Mouse (Mus musculus): ENCODE measurements around the gene Klhdc7a. TPM values are rescaled to one million over a fixed set of nuclear protein-coding genes. Genes with fewer than 3 reads are reported as not detected.

Klhdc7a gene
- polyA plus RNA-seq, 1 experiment = 0.02 TPM

GRCm38 (mm10) chr4:139926161-139926561 lies 41.7 kb downstream of the Klhdc7a start:
- Histone ChIP-seq H3K79me3 (ENCODE audit: low read depth) (no peaks in the 10 kb centered on the region), H3K4me3 (ENCODE audit: insufficient read depth, poor library complexity, severe bottlenecking) (no peak overlapping the region), H3K36me3 (ENCODE audit: control insufficient read depth, insufficient read depth) (no peaks in the 10 kb centered on the region), H3K27me3 (ENCODE audit: control insufficient read depth, insufficient read depth, insufficient read length) (peaks cover 16% of the 10 kb centered on the region), H3ac (ENCODE audit: control insufficient read depth, insufficient read length, low read depth) (no peak overlapping the region), H3K79me2 (ENCODE audit: control insufficient read depth, insufficient read depth) (no peaks in the 10 kb centered on the region)
- TF ChIP-seq MYOG (IDR thresholded peaks at IDR 0.05; ENCODE audit: control insufficient read depth, extremely low read depth, insufficient read length) (no peak), FOSL1 (IDR thresholded peaks at IDR 0.05; ENCODE audit: insufficient read depth, low read length, poor library complexity, severe bottlenecking) (no peak), MAX (IDR thresholded peaks at IDR 0.05) (no peak), MYOD1 (IDR thresholded peaks at IDR 0.05; ENCODE audit: control insufficient read depth, insufficient read length, low read depth) (no peak), CTCF (IDR thresholded peaks at IDR 0.05; ENCODE audit: control insufficient read depth, insufficient read depth, insufficient read length) (no peak), USF1 (IDR thresholded peaks at IDR 0.05; ENCODE audit: low read depth) (no peak), CEBPB (IDR thresholded peaks at IDR 0.05; ENCODE audit: low read depth) (no peak)

DNA sequence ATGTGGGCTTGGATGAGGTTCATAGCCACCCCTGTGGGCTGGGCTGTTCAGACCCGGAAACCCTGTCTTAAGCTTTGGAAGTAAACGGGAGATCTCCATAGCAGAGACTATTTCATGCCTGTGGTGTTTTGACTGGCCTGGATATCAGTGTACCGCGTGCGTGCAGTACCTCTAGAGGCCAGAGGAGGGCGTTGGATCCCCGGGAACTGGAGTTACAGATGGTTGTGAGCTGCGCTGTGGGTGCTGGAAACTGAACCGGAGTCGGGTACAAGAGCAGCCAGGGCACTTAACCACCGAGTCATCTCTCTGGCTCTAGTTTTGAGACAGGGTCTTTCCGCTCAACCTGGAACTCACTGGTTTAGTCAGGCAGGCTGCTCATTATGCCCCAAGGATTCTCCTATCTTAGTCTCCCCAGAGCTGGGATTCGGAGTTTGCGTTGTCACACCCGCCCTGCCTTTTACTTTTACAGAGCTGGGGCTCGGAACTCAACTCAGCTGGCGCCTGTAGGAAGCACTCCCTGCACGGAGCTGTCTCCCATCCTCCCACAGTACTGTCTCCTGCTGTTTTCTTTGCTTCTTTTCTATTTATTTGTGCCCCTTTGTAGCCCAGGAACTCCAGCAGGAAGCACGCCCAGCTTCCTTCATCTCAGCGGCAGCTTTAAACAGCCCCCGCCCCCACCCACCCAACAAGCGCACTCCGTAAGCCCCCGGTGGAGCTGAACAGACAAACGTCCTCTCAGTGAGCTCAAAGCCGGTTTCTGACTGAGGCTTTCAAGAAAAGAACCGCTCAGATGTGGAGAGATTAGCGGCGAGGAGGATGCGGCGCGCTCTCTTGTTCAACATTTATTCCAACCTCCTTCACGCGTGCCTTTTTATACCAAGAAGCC lies 42.3 kb downstream of the Klhdc7a start:
- TF ChIP-seq CEBPB (IDR thresholded peaks at IDR 0.05; ENCODE audit: low read depth) = no peak
- no peak for TF ChIP-seq MYOD1 (IDR thresholded peaks at IDR 0.05; ENCODE audit: control insufficient read depth, insufficient read length, low read depth)
- no peak for TF ChIP-seq MAX (IDR thresholded peaks at IDR 0.05)
- no peak for TF ChIP-seq MYOG (IDR thresholded peaks at IDR 0.05; ENCODE audit: control insufficient read depth, extremely low read depth, insufficient read length)
- TF ChIP-seq USF1 (IDR thresholded peaks at IDR 0.05; ENCODE audit: low read depth) = no peak
- no peak for TF ChIP-seq FOSL1 (IDR thresholded peaks at IDR 0.05; ENCODE audit: insufficient read depth, low read length, poor library complexity, severe bottlenecking)
- TF ChIP-seq CTCF (IDR thresholded peaks at IDR 0.05; ENCODE audit: control insufficient read depth, insufficient read depth, insufficient read length) = no peak
- H3K79me3 ChIP-seq (ENCODE audit: low read depth) = no peaks in the 10 kb centered on the region
- no peaks in the 10 kb centered on the region for H3K79me2 ChIP-seq (ENCODE audit: control insufficient read depth, insufficient read depth)
- no peaks in the 10 kb centered on the region for H3K36me3 ChIP-seq (ENCODE audit: control insufficient read depth, insufficient read depth)
- no peak overlapping the region for H3K4me3 ChIP-seq (ENCODE audit: insufficient read depth, poor library complexity, severe bottlenecking)
- H3K27me3 ChIP-seq (ENCODE audit: control insufficient read depth, insufficient read depth, insufficient read length) = peaks cover 16% of the 10 kb centered on the region
- no peak overlapping the region for H3ac ChIP-seq (ENCODE audit: control insufficient read depth, insufficient read length, low read depth)

DNA sequence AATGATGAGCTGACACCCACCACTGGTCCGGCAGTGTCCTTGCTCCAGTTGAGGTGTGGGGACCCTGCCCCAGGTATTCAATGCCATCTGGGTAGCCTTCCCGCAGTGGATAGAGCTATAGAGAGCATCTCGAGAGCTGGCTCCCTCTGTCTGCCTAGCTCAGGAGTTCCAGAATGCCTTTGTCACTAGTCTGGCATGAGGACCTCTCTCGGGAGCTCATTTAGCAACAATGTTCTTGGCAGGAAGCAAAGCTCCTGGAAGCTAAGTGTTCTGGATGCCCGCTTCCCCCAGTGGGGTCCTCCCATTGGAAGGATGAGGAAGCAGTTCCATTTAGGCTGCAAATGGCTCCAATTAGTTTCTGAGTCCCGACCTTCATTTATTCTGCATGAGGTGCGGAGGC lies 51.1 kb downstream of the Klhdc7a start:
- Histone ChIP-seq H3K79me3 (ENCODE audit: low read depth) (no peaks in the 10 kb centered on the region), H3ac (ENCODE audit: control insufficient read depth, insufficient read length, low read depth) (no peak overlapping the region), H3K4me3 (ENCODE audit: insufficient read depth, poor library complexity, severe bottlenecking) (no peak overlapping the region)

More for the DNA sequence above, 51.1 kb downstream of the Klhdc7a start:
- Histone ChIP-seq H3K36me3 (ENCODE audit: control insufficient read depth, insufficient read depth) (no peaks in the 10 kb centered on the region), H3K27me3 (ENCODE audit: control insufficient read depth, insufficient read depth, insufficient read length) (peaks cover 19% of the 10 kb centered on the region), H3K79me2 (ENCODE audit: control insufficient read depth, insufficient read depth) (no peaks in the 10 kb centered on the region)
- TF ChIP-seq CTCF (IDR thresholded peaks at IDR 0.05; ENCODE audit: control insufficient read depth, insufficient read depth, insufficient read length) (no peak), USF1 (IDR thresholded peaks at IDR 0.05; ENCODE audit: low read depth) (no peak), MYOD1 (IDR thresholded peaks at IDR 0.05; ENCODE audit: control insufficient read depth, insufficient read length, low read depth) (no peak), MYOG (IDR thresholded peaks at IDR 0.05; ENCODE audit: control insufficient read depth, extremely low read depth, insufficient read length) (no peak), CEBPB (IDR thresholded peaks at IDR 0.05; ENCODE audit: low read depth) (no peak), MAX (IDR thresholded peaks at IDR 0.05) (no peak), FOSL1 (IDR thresholded peaks at IDR 0.05; ENCODE audit: insufficient read depth, low read length, poor library complexity, severe bottlenecking) (no peak)

Small RNAs within 50 kb of the gene (microRNA-seq; reads per million reads assigned to microRNA genes)
- gene Mir2139 (ENCODE audit: borderline microRNAs expressed) = not detected

Other genes with a start within 250 kb of the Klhdc7a start
- 1.1 TPM for gene Pax7, start 134.5 kb downstream of the Klhdc7a start, polyA plus RNA-seq (2012; fragmentation: generic; extraction: Trizol)